Mouse (Mus musculus) adrenal gland (tissue): ENCODE data around the gene Tctex1d2.

Source experiments
- intact Hi-C: fragments of 180-260 bp; cut with DNase I; formaldehyde crosslinking; loops from one replicate; pipeline ENCODE4 v1.15.1; 2025
- long read RNA-seq, 2 experiments: library from polyadenylated mRNA; unstranded; transcript quantifications; one replicate each; pipeline ENCODE4 v2.0.0; 2020; ENCODE audit warnings: borderline replicate concordance in 1 of 2; ENCODE audit not compliant: insufficient replicate concordance in 1 of 2

Tctex1d2 gene
- long read RNA-seq, experiment 1, transcript Tctex1d2-201 (5 exons, 838 nt): major isoform, 7 of 9 reads
- long read RNA-seq, experiment 1, partial matches to known transcripts: 1 of 9 reads
- long read RNA-seq, experiment 1, other reads (novel, unspliced or antisense): 1 of 9 reads
- long read RNA-seq, experiment 2, transcript Tctex1d2-201 (5 exons, 838 nt): major isoform, 6 of 9 reads
- long read RNA-seq, experiment 2, partial matches to known transcripts: 1 of 9 reads
- long read RNA-seq, experiment 2, other reads (novel, unspliced or antisense): 2 of 9 reads

DNA sequence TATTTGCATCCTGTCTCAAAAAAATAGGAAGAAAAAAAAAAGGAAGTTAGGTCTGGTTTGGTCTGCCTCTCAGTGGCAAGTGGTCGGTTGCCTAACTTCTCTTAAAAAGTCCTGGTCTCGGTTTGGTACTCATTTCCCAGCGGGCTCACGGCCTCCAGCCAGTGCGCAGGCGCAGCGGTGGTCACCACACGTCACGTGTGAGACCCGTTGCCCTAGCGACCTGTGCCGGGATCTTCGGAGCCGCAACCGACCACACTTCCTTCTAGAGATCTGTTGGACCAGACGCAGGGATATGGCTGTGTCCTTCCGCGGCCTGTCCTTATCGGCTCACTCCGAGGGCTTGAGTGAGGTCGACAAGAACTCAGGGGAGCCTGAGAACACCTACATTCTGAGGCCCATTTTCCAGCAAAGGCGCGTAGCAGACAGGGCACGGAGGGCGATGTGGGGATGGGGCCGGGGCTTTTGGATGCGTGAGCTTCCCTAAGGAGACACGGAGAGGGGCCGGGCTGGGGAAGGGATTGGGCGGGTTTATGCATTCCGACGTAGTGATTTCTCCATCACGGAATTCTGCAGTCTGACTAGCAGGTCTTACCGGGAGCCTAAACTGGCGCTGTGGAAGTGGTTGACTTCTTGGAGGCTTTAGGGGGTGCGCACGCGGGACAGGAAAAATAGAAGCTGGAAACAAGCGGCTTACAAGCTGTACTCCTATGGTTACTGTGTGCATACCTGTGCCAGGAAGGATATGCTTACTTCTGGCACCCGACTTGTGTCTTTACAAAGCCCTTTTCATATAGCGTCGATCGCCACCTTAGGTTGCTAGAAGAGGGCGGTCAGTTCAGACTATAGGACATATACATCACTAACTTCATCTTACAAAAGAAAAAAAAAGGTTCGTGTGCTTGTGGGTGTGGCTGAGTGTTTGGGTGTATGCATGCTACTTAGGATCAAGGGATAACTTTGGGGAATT lies at the start of gene Tctex1d2:
Gene Tctex1d2, plus strand, starts transcription at position 186 of the 967 bp plus-strand sequence.
- intact Hi-C loops: loop anchor here (5.0 kb wide), 1 partner anchor 38 kb away; no protein-coding TSS in a partner anchor

DNA sequence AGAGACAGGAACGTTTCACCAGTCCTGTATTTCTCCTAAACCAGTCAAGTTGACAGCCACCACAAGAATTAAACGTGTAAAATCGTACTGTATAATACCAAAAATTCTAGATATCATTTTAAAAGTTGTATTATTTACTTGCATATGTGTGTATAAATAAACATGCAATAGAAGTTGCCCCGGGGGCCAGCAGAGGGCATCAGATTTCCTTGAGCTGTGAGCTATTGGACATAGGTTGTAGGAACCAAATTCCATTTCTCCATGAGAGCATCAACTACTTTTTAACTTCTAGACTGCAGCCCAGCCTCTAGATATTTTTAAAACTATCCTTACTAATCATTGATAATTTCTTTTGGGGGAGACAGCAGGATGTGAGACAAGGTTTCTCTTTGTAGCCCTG lies 48.2 kb upstream of the Tctex1d2 start:
- intact Hi-C loops: loop anchor here (5.0 to 10.0 kb wide), 2 partner anchors 86 to 263 kb away; no protein-coding TSS in a partner anchor

DNA sequence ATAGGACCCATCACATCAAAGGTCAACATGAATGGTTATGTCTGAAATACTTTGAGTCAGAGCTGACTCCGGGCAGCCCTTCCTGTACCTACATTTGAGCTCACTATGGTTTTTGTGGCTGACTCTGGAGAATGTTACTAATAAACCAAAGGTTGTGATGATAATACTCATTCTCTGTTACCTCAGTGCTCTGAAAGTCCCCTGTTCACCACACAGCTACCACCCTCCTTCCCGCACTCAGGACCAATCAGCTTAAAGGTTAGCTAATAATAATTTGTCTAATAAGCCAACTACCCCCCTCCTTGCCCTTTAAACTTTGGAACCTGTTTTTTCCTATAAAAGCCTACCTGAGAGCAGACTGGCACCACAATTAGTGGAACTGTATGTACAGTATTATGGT lies 39.9 kb upstream of the Tctex1d2 start:
- intact Hi-C loops: loop anchor here (10.0 kb wide), 1 partner anchor 255 kb away; no protein-coding TSS in a partner anchor

DNA sequence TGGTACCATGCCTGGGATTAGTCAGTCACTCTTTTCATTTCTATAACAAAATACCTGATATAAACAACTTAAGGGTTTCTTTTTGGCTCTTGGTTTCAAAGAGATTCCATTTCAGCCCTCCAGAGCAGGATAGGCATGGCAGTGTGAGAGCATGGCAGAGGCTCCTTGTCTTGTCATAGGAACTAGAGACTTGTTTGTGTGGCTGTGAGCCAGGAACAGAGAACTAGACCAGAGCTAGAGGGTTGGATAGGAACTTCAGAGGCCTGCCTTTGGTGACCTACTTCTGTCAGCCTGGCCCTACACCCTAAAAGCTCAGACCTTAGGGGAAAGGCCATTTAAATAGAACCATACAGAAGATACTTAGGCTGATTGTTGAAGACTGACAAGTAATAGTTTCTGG lies 36.6 kb upstream of the Tctex1d2 start:
- intact Hi-C loops: no loop called here

DNA sequence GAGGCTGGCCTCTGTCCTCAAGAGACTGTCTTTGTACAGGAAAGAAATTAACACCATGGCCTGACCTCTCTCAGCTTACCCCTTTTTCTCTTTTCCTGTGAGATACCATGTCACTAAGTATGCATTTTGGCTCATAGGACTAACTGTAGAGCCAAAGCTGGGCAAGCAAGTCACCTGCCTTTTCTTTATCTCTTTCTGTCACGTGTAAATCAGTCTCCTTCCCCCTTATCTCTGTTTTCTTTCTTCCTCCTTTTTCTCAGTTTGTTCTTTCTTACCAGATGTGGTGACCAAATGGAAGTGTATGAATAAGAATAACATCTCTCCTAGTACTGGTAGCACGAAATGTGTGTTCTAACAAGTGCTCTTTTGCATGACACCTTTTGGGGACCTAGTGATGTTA lies 34.6 kb upstream of the Tctex1d2 start:
- intact Hi-C loops: no loop called here

DNA sequence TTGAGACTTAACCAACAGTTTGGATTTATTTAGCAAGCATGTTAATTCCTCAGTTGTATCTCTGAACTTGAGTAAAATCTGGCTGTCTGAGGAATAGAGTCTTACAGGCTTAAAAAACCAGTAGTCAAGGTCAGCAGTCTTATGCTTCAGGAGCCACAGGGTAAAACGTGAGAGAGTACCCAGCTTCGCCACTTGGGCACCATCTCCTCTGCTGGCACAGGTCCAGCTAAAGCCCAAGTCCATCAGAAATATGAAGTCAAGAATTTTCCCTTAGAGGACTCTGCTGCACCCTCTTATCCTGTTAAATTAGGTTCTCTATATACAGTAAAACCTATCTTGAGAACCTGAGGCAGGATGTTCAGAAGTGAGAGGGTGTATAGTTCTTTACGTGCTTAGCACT lies 32.7 kb upstream of the Tctex1d2 start:
- intact Hi-C loops: no loop called here

DNA sequence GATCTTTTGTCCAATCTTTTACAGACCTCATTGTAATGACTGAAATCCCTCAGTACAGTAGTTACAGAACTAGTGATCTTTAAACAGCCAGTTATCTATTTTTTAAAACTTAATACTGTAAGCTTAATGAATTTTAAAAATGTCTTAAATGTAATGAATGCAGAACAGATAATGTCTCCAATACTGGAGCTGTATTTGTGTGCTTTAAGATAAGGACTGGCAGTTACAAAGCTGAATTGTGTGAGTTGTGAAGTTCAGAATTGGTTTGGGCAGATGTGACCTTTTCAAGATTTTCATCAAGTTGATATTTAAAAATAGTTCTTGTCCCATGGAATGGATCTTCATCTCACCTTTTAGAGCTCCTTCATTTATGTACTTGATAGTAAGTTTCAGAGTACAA lies 30.5 kb upstream of the Tctex1d2 start:
- intact Hi-C loops: no loop called here

DNA sequence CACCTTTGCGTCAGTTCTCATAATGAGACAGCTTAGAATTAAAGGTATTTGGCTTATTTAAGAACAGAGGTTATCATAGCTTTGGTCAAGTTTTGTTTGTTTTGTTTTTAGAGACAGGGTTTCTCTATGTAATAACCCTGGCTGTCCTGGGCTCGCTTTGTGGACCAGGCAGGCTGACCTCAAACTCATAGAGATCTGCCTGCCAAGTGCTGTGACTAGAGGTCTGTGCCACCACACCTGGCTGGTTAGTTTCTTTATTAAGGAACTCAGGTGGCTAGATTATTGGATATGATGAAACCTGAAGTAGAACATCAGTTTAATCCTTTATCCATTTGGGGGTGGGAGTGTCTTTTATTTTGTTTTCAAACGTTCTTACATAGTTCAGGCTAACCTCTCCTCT lies 29.7 kb upstream of the Tctex1d2 start:
- intact Hi-C loops: no loop called here

DNA sequence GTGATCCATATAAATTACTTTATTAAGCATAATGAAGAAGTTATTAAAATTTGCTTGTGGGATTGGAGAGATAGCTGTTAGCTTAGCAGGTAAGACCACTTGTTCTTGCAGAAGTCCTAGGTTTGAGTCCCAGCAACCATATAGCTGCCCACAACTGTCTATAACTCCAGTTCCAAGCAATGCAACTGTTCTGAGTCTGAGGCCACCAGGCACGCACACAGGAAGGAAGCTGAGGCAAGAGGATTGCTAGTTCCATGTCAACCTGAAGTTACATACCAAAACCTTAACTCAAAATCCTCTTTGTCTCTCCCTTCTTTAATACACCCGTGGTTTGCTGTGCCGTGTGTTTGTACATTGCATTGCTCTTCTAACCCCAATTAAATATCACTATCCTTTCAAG lies 28.6 kb upstream of the Tctex1d2 start:
- intact Hi-C loops: no loop called here

DNA sequence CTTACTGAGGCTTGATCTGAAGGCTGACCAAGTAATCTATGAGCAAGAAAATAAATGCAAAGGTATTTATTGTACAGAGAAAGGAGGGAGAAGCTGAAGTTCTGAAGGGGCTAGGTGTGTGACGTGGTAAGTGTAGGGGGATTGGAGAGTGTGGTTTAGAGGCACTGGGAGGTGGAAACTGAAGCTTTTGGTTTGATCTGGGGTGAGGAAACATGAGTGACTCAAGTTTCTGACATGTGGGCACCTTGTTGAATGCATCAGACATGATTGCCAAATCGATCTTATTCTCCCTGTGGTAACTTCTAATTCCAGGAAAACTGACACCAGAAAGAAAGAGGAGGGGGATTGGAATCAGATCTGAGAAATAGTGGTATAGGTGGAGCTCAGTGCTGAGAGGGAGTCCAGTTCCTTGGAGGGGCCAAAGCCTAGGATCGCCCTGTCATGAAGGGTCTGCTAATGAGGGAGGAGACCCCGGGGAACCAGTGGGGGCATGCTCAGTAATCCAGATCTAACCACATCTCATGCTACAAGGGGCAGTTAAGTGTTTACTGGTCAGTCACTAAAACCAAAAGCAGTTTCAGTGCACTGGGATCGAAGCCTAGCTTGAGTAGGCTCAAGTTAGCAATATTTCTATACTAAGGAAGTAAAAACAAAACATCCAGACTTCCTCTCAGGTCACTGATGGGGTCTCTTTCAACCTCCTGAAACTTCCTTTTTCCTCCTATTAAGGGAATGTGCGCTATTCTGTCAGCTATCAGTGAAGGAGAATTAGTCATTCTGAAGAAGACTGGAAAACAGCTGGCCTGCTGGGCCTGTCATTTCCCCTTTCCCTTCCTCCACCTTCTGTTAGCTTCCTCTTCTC lies 23.6 kb upstream of the Tctex1d2 start:
- intact Hi-C loops: no loop called here

DNA sequence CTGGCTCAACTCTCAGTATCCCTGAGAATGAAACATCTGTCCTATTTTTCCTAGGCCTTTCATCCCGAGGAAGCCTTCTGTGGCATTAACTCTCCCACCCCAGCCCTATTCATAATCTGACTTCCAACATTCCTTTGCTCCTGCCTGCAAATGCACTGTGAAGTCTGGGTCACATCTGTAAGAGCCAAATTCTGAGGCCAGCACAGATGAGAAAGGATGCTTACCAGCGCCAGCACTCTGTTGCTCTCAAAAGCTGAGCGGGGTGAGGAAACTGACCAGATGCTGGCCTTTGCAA lies 23.0 kb upstream of the Tctex1d2 start:
- intact Hi-C loops: no loop called here

DNA sequence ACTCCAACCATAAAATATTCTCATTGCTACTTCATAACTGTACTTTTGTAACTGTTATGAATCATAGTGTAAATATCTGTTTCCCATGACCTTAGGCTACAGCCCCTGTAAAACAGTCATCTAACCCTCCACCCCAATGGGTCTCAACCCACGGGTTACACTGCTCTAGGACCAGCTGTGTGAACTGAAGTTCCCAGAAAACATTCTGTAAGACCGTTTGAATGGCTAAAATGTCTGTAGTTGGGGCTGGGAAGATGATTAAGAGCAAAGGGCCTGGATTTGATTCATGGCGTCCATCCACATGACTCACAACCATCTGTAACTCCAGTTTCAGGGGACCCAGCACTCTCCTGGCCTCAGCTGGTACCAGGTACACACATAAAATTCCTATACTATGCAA lies 21.3 kb upstream of the Tctex1d2 start:
- intact Hi-C loops: no loop called here

DNA sequence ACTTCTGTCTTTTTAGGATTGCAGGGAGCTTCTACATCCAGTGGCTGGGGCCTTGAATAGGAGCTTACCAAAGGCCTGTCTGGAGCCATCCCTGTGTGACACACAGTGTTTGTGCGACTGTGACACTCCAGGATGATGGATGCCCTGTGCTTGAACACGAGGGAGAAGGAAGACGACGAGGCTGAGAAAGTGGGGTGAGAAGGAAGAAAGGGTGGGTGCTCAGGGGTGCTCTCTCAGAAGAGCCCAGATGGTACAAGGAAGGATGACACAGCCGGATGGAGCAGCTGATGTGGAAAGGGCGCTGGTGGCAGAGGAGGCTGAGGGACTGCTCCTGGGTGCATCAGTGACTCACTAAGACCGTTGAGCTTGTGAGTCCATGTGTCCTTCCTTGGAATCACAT lies 19.2 kb upstream of the Tctex1d2 start, which contains the start of gene Tm4sf19:
Gene Tm4sf19, plus strand, starts transcription at position 240 of the 400 bp plus-strand sequence.
- intact Hi-C loops: no loop called here

DNA sequence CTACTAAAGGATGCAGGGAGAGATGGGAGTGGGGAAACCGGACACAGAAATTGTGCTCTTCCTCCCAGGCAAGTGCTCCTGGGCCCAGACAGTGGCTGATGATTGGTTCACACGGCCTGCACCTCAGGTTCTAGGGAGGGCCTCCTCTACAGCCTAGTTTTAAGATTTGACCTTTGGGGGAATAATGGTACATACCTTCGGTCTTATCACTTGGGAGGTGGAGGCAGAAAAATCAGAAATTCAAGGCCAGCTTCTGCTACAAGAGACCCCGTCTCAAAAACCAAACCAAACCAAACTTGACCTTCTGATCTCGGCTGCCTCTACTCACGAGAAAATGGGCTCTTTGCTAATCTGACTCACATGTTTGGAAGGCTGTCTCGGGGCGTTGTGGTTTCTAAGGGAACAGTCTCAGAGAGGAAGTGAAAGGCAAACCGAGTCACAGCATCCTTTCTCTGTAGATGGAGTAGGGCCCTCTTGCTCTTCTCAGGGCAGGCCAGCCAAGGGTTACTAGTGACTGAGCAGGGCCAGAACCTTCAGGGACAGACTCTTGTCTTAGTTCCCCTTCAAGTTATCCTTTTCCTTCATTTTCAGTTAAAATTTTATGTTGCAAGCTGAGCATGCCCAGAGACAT lies 18.1 kb upstream of the Tctex1d2 start:
- intact Hi-C loops: no loop called here

DNA sequence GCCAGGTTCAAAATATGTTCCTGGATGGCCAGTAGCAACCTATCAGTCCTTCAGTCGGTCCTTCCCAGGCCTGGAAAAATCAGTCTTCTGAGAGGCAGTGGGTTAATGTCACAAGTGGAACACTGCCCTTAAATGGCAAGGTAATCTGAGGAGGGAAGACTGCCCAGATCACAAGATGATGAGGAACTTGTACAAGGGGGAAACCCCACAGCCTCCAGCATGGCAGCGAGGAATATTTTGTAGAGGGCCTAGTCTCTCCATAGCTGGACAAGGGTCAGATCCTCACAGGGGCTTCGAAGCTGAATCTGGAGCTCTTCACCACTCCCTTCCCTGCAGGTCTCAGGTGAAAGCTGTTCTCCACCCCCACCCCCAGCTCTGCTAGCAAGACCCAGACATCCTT lies 16.7 kb upstream of the Tctex1d2 start:
- intact Hi-C loops: no loop called here

DNA sequence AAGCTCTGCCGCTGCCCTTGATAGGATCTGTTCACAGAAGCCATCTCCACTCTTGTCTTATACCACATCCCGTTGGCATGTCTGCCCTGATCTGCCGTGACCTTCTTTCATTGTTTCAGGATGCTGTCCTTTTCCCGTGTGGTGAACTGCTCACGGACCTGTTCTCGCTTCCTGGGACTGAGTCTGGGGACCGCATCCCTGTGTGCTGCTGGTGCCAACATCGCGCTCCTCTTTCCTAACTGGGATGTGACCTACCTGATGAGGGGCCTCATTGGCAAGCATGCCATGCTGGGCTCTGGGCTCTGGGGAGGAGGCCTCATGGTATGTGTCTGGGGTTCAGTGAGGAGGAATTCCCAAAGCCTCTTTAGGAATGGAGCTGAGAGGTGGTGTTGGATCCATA lies 13.8 kb upstream of the Tctex1d2 start:
- intact Hi-C loops: no loop called here

DNA sequence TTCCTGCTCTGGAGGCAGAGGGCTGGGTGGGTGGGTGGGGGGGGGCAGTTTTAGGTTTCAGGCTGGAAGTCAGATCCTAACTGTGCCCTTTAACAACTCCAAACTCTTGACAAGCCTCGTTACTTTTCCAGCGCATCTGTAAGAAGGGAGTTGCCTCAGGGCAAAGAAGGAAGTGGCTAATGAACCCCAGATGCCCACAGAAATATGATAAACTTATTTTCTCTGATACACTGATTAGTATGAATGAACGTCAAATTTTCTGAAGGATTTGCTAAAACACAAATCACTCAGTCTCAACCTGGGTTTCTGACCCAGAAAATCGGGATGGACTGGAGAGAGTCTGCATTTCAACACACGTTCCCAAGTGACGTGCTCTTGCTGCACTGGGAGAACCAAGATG lies 12.8 kb upstream of the Tctex1d2 start:
- intact Hi-C loops: no loop called here

DNA sequence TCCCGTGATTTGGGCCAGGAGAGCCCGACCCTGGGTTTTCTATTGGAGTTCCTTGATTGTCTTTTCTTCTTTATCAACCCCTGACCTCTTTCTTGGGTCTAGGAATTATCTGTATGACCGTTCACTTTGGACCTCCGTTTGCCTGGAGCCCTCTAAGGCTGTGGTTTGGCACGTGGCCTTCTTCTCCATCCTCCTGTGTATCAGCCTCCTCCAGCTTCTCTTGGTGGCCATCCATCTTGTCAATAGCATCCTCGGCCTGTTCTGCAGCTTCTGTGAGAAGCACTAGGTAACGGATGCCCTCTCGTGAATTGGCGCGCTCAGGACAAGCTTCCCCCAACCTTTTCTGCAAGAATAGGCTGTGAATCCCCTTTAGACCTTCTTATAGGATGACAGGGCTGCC lies 11.8 kb upstream of the Tctex1d2 start:
- intact Hi-C loops: no loop called here

DNA sequence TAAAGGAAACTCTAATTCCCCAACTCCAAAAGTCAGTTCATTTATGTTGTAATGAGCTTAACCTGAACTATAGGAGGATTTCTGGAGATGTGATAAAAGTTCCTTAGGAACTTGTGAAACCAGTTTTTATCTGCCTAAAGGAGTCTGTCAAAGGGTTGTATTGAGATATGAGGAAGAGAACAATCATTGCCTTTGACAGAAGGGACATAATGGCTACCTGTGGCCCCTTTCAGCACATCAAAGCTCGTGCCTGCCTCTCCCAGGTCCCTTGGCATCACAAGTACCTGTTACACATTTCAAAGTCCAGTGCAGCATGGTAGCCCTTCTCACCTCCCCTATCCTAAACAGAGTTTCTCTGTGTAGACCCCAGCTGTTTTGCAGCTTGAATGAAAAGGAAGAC lies 2.0 kb upstream of the Tctex1d2 start:
- intact Hi-C loops: no loop called here

DNA sequence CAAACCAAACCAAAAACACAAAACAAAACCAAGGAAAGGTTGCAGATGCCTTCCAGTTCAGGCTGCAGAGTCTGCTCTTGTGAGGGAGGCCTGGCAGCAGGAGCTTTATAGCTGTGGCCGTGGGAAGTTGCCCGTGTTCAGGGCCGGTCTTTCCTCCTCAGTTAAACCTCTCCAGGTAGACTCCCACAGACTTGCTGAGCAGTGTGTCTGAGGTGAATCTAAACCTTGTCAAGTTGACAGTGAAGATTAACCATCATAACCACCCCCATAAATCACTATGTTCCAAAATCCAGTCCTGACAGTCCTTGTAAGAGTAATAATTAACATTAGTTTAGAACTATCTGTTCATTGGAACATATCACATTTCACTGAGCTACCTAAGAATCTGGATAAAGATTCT lies 8.0 kb downstream of the Tctex1d2 start:
- intact Hi-C loops: no loop called here

DNA sequence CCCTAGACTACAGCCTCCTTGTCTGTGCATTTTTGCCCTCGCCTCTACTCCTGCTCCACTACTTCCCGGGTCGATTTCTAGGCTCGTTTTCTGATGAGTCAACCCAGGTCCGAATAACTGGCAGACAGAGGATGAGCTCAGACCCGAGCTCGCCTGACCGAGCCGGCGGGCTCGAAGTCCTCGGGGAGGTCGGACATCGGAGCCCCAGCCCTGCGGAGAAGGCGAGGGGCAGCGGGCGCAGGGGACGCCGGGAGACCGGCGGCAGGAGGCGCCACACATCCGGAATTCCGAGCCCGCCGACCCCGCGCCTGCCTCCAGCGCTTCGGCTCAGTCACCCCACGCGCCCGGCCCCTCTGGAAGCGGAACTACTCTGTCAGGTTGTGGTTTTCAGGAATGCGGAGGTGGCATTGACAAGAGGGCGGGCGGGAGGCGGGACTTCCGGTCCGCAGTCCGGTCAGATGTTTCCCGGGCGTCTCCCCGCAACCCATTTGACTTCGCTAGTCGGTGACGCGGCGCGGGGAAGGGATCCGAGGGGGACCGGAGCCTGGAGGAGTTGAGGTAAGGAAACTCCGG lies 11.1 kb downstream of the Tctex1d2 start, which contains the start of gene Pcyt1a:
Gene Pcyt1a, plus strand, starts transcription at position 448 of the 573 bp plus-strand sequence.
- intact Hi-C loops: no loop called here
